Mouse (Mus musculus) colon, adult 2 months (tissue): Measurements from ENCODE around the gene 1700109H08Rik. TPM values are rescaled to one million over a fixed set of nuclear protein-coding genes. Genes with fewer than 3 reads are reported as not detected.

ENCODE experiments used
- polyA plus RNA-seq: library from polyadenylated mRNA; depleted of rRNA; stranded (reverse); fragments of >200 nt; gene quantifications from 2 replicates; pipeline ENCODE4 v1.2.3, GENCODE M21; 2012; rRNA removed

1700109H08Rik gene
- 0.57 and 0.78 TPM in 2 replicates for polyA plus RNA-seq

DNA sequence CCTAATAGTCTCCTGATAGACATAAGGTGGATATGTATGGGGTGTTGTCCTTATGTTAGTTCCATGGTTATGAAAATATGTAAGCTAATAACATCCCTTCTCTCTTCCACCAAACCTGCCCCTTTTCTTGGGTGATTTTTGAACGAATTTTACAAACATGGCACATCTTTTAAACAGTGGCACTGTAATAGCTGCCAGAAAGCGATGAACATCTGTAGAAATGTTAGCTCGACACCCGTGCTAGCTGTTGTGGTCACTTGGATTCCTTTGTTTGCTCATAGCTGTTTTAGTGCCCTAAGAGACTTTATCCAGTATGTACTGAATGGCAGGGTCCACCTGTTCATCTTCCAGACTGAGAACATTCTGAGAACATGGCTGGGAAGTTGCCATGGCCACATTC, at the start of gene 1700109H08Rik:
1700109H08Rik (plus strand) TSS at position 301 of the 400 bp plus-strand sequence.

DNA sequence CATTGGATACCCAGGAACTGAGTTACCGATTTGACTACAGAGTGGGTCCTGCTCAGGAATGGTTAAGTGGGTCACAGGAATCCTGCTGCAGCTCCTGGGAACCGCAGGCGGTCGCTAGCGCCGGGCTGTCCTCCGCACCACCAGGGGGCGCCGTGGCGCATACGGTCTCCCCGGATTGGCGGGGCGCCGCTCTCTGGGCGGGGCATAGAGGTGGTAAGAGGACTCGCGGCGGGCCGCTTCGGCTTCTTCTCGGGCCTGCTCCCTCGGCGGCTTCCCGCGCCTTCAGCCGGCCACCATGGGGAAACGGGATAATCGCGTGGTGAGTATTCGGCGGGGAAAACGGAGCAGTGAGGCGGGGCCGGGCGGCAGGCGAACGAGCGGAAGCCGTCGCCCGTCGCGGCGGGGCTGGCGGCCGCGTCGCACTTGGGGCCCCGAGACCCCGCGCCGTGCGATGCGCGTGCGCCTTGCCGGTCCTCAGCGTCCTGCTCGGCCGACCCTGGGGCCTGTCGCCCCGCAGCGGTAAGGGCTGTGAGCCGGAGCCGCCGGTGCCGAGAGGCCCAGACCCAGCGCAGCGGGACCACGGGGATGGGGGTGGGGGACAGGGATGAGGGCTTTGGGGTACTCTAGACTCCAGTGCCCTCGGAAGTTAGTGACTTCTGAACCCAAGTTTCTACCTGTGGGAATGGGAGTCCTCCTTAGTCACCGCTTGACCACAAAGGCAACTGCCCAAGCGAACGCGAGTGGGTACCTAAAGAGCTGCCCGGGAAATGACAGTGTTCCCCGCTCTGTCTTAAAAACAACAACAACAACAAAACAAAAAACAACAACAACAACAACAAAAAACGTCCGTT, 27.5 kb upstream of the 1700109H08Rik start, which contains the start of gene Fam133b:
Fam133b (plus strand) TSS at position 205 of the 851 bp plus-strand sequence.

DNA sequence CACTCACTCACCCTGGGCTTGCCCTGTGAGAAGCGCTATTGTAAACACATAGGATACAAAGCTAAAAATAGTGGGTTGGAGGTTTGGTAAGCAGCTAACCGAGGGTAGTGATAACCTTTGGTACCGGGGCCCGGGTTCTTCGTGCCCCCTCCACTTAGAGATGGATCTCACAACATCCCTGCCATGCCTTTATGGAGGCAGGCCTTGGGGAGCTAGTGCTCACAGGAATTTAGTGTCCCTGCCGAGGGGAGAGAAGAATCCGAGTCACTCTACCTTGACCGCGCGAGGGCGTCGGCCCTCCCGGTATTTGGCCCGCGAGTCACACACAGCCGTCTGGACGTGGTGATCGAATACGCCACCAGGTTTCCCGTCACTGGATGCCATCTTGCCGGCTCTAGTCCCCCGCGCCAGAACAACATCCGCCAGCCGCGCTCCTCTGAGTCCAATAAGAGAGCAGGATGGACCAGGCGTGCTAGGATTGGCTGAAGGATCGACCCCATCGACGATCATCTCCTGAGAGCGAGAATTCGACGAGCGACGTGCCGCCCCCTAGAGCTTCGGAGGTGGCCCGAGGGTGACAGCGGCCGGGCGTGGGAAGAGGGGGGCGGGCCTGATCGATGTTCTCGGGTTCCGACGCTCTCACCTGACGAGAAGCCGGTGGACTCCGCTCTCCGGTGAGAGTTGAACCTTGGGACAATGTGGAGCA, 24.5 kb downstream of the 1700109H08Rik start, which contains the start of gene Pex1:
Pex1 (plus strand) TSS at position 374 of the 706 bp plus-strand sequence.

DNA sequence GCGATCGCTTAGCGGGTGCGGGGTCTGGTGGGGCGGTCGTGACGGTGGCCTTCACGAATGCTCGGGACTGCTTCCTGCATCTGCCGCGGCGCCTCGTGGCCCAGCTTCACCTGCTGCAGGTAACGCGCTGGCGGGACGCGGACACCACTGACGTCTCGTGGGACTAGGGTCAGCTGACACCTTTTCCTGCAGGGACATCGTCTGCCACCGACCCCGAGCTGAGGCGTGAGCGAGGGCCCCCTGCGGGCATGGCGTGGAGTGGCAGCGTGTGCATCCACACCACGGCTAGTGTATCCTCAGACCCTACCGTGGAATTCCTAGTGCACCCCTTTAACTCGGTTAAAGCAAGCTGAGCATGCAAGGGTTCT, 25.0 kb downstream of the 1700109H08Rik start, which contains the start of gene Rbm48:
Rbm48 (minus strand) TSS at position 187 of the 368 bp plus-strand sequence.

Other genes with a start within 250 kb of the 1700109H08Rik start
- 11.8 and 12.4 TPM in 2 replicates for gene Cdk6, start 230.1 kb upstream of the 1700109H08Rik start, polyA plus RNA-seq
- gene Fam133b, start 27.7 kb upstream of the 1700109H08Rik start, polyA plus RNA-seq = 2.8 and 3.4 TPM in 2 replicates
- gene Pex1, start 24.5 kb downstream of the 1700109H08Rik start, polyA plus RNA-seq = 3.9 and 4.5 TPM in 2 replicates
- 2.4 and 2.9 TPM in 2 replicates for gene Rbm48, start 25.0 kb downstream of the 1700109H08Rik start, polyA plus RNA-seq
- not detected in 2 replicates for gene Tmbim7, start 79.6 kb downstream of the 1700109H08Rik start, polyA plus RNA-seq
- gene Gatad1, start 85.6 kb downstream of the 1700109H08Rik start, polyA plus RNA-seq = 35.7 and 42.9 TPM in 2 replicates
- gene Ankib1, start 231.4 kb downstream of the 1700109H08Rik start, polyA plus RNA-seq = 8.2 and 9.4 TPM in 2 replicates
- gene Krit1, start 231.6 kb downstream of the 1700109H08Rik start, polyA plus RNA-seq = 3.2 and 3.5 TPM in 2 replicates